Comparison of ENCODE assay signal across 31 mouse cellular contexts in genomic region chr3:66486658-66487057, GRCm38 (mm10).
DNase-seq lines count a peak whose midpoint lies in the region; ATAC-seq and TF ChIP-seq lines count a peak whose summit lies in the region.
"Had no signal": no experiment of that assay in that cellular context is flagged by ENCODE, and none has a peak within 500 bp of the region (broad histone marks: within the 10 kb centered on the region; RNA-seq: fewer than 3 reads in every experiment).

No protein-coding gene starts in this region.

- no peak overlapping the region for H3K4me2 ChIP-seq in stomach, embryonic 15.5 days
- H3K4me2 ChIP-seq in stomach, postnatal 0 days (replicated peaks; ENCODE audit: low read depth): no peak overlapping the region
- peak overlapping the region; percentile 41 for H3K4me2 ChIP-seq in liver, embryonic 15.5 days
- no peak overlapping the region for H3K4me2 ChIP-seq in hindbrain, embryonic 11.5 days (replicated peaks; ENCODE audit: low read depth, low read length)
- H3K4me2 ChIP-seq: embryonic facial prominence, embryonic 12.5 days; hindbrain, embryonic 15.5 days; lung, embryonic 14.5 days; midbrain, embryonic 12.5 days; neural tube, embryonic 12.5 days had no signal

- H3K27me3 ChIP-seq in stomach, embryonic 15.5 days (replicated peaks): no peaks in the 10 kb centered on the region
- H3K27me3 ChIP-seq in stomach, postnatal 0 days (ENCODE audit: control insufficient read depth, insufficient read depth, low read length): no peaks in the 10 kb centered on the region
- H3K27me3 ChIP-seq in liver, embryonic 15.5 days: 0 out of 2 replicates have a peak, but pooled peaks cover 3% of the 10 kb centered on the region
- H3K27me3 ChIP-seq in hindbrain, embryonic 11.5 days (ENCODE audit: control insufficient read depth, insufficient read depth, low read length): no peaks in the 10 kb centered on the region
- H3K27me3 ChIP-seq: embryonic facial prominence, embryonic 12.5 days; midbrain, embryonic 12.5 days; neural tube, embryonic 12.5 days had no signal

- no peak overlapping the region for H3K4me3 ChIP-seq in stomach, embryonic 15.5 days (replicated peaks)
- H3K4me3 ChIP-seq in stomach, postnatal 0 days (ENCODE audit: low read depth, low read length): no peak overlapping the region
- no peak overlapping the region for H3K4me3 ChIP-seq in liver, embryonic 15.5 days (replicated peaks)
- H3K4me3 ChIP-seq in hindbrain, embryonic 11.5 days (ENCODE audit: low read depth, low read length): no peak overlapping the region
- H3K4me3 ChIP-seq: embryonic facial prominence, embryonic 12.5 days; gastrocnemius, adult 2 months; hindbrain, embryonic 15.5 days; midbrain, embryonic 12.5 days; myocyte; neural tube, embryonic 12.5 days had no signal

- no peaks in the 10 kb centered on the region for H3K9me3 ChIP-seq in stomach, embryonic 15.5 days
- no peaks in the 10 kb centered on the region for H3K9me3 ChIP-seq in stomach, postnatal 0 days (ENCODE audit: control insufficient read depth, low read length)
- H3K9me3 ChIP-seq in liver, embryonic 15.5 days (replicated peaks): no peaks in the 10 kb centered on the region
- H3K9me3 ChIP-seq in hindbrain, embryonic 11.5 days (ENCODE audit: control insufficient read depth, low read length): no peaks in the 10 kb centered on the region
- H3K9me3 ChIP-seq: embryonic facial prominence, embryonic 12.5 days; hindbrain, embryonic 15.5 days; midbrain, embryonic 12.5 days; neural tube, embryonic 12.5 days had no signal

- peak; percentile 56; the same call in 1 of the 2 replicates for ATAC-seq in stomach, embryonic 15.5 days (ENCODE audit: insufficient read depth, low FRiP score, low read depth)
- no peak for ATAC-seq in stomach, postnatal 0 days (ENCODE audit: low FRiP score, low TSS enrichment)
- ATAC-seq in liver, embryonic 15.5 days (ENCODE audit: insufficient read depth): peak; percentile 77
- no peak for ATAC-seq in megakaryocyte progenitor cell, adult 5-6 weeks (replicated peaks; ENCODE audit: poor library complexity)
- ATAC-seq in hindbrain, embryonic 11.5 days (ENCODE audit: low FRiP score): no peak
- ATAC-seq: activated CD4-positive, CD25-positive, alpha-beta regulatory T cell, adult 4 months; forebrain, embryonic 16.5 days; inflammation-experienced regulatory T-cells, adult 6 months had no signal

- no peak for TF ChIP-seq CTCF in stomach, postnatal 0 days (IDR thresholded peaks at IDR 0.05; ENCODE audit: low read depth)

- no peaks in the 10 kb centered on the region for H3K4me1 ChIP-seq in stomach, embryonic 15.5 days
- H3K4me1 ChIP-seq in stomach, postnatal 0 days (replicated peaks; ENCODE audit: control insufficient read depth, insufficient read depth): no peaks in the 10 kb centered on the region
- peaks cover 43% of the 10 kb centered on the region for H3K4me1 ChIP-seq in liver, embryonic 15.5 days (replicated peaks)
- no peaks in the 10 kb centered on the region for H3K4me1 ChIP-seq in hindbrain, embryonic 11.5 days (replicated peaks; ENCODE audit: control insufficient read depth, insufficient read depth, low read length)
- H3K4me1 ChIP-seq: embryonic facial prominence, embryonic 12.5 days; hindbrain, embryonic 15.5 days; neural tube, embryonic 12.5 days had no signal

- no peaks in the 10 kb centered on the region for H3K36me3 ChIP-seq in stomach, embryonic 15.5 days
- no peaks in the 10 kb centered on the region for H3K36me3 ChIP-seq in stomach, postnatal 0 days (ENCODE audit: control insufficient read depth, insufficient read depth, low read length)
- H3K36me3 ChIP-seq in liver, embryonic 15.5 days (replicated peaks): no peaks in the 10 kb centered on the region
- H3K36me3 ChIP-seq in hindbrain, embryonic 11.5 days (ENCODE audit: control insufficient read depth, insufficient read depth, low read length): no peaks in the 10 kb centered on the region
- H3K36me3 ChIP-seq: embryonic facial prominence, embryonic 12.5 days; hindbrain, embryonic 15.5 days; midbrain, embryonic 12.5 days; neural tube, embryonic 12.5 days had no signal

- TF ChIP-seq EP300 in stomach, postnatal 0 days (optimal IDR thresholded peaks at IDR 0.05): no peak

- H3K9ac ChIP-seq in stomach, embryonic 15.5 days: no peak overlapping the region
- H3K9ac ChIP-seq in stomach, postnatal 0 days (ENCODE audit: low read length): no peak overlapping the region
- no peak overlapping the region for H3K9ac ChIP-seq in liver, embryonic 15.5 days
- no peak overlapping the region for H3K9ac ChIP-seq in hindbrain, embryonic 11.5 days (ENCODE audit: low read depth, low read length)
- H3K9ac ChIP-seq: embryonic facial prominence, embryonic 12.5 days; hindbrain, embryonic 15.5 days; lung, embryonic 14.5 days; midbrain, embryonic 12.5 days; neural tube, embryonic 12.5 days had no signal

- H3K27ac ChIP-seq in stomach, embryonic 15.5 days: no peak overlapping the region
- H3K27ac ChIP-seq in stomach, postnatal 0 days (replicated peaks): no peak overlapping the region
- H3K27ac ChIP-seq in liver, embryonic 15.5 days (replicated peaks): peak overlapping the region; percentile 75
- no peak overlapping the region for H3K27ac ChIP-seq in hindbrain, embryonic 11.5 days (ENCODE audit: low read depth, low read length)
- H3K27ac ChIP-seq: embryonic facial prominence, embryonic 12.5 days; gastrocnemius, adult 2 months; hindbrain, embryonic 15.5 days; kidney, postnatal 0 days; midbrain, embryonic 12.5 days; neural tube, embryonic 12.5 days had no signal

- no peak for DNase-seq in stomach, postnatal 0 days (ENCODE audit: low spot score)
- peak; percentile 17 for DNase-seq in liver
- DNase-seq in cerebellum, postnatal 36 days: no peak
- no peak for DNase-seq in hindbrain, embryonic 11.5 days (ENCODE audit: low spot score)
- DNase-seq: adrenal gland, adult 8-10 months; cerebellum, adult 11 months; cerebellum, adult 9-10 months; embryo, embryonic 11 days; gastrocnemius, adult 2 months; heart, postnatal 36 days; kidney, adult 2 months; kidney, postnatal 4 days; layer of hippocampus, postnatal 36 days; left cerebral cortex, postnatal 4 days; lung, embryonic 14.5 days; lung, postnatal 14 days; right cerebral cortex, adult 18-20 months; spleen, adult 18-20 months; thymus, postnatal 4 days had no signal

Comparison
In these comparisons a context has a peak if more than half of its experiments do, and no peak if none do; other contexts are left out.
1. ATAC-seq: peak in stomach, embryonic 15.5 days (single experiment) and liver, embryonic 15.5 days (single experiment); none in stomach, postnatal 0 days (single experiment), megakaryocyte progenitor cell, adult 5-6 weeks (single experiment) and hindbrain, embryonic 11.5 days (single experiment).